Mouse (Mus musculus) left cerebral cortex, adult 2 months (tissue): Measurements from ENCODE around the gene Foxn3. TPM values are rescaled to one million over a fixed set of nuclear protein-coding genes. Genes with fewer than 3 reads are reported as not detected.

Experiments used
- DNase-seq, 2 experiments: peaks; one replicate each; pipeline ENCODE4 v3.0.0; 2021 to 2022; ENCODE audit warnings: low spot score in 2 of 2, mixed read lengths in 1 of 2; ENCODE audit errors: extremely low spot score in 1 of 2
- H3K27ac ChIP-seq: fragments of 200-600 bp; 2 replicates; pipeline ENCODE4 v1.8.1; 2022
- H3K4me3 ChIP-seq: fragments of 200-600 bp; 2 replicates; pipeline ENCODE4 v1.8.1; 2022
- CTCF ChIP-seq: fragments of 200-600 bp; IDR thresholded peaks from 2 replicates; pipeline ENCODE4 v1.8.1; 2022; ENCODE audit warnings: antibody characterized with exemption, mild to moderate bottlenecking, moderate library complexity
- intact Hi-C: fragments of 180-260 bp; cut with DNase I; formaldehyde crosslinking; loops from one replicate; pipeline ENCODE4 v1.15.1; 2025
- total RNA-seq, 2 experiments: library from RNA; stranded (reverse); gene quantifications; 2 replicates each; pipeline ENCODE4 v1.2.3; 2021

Foxn3 gene
- total RNA-seq, 2 experiments from 2014 or later = 52.4 to 57.4 TPM

DNA sequence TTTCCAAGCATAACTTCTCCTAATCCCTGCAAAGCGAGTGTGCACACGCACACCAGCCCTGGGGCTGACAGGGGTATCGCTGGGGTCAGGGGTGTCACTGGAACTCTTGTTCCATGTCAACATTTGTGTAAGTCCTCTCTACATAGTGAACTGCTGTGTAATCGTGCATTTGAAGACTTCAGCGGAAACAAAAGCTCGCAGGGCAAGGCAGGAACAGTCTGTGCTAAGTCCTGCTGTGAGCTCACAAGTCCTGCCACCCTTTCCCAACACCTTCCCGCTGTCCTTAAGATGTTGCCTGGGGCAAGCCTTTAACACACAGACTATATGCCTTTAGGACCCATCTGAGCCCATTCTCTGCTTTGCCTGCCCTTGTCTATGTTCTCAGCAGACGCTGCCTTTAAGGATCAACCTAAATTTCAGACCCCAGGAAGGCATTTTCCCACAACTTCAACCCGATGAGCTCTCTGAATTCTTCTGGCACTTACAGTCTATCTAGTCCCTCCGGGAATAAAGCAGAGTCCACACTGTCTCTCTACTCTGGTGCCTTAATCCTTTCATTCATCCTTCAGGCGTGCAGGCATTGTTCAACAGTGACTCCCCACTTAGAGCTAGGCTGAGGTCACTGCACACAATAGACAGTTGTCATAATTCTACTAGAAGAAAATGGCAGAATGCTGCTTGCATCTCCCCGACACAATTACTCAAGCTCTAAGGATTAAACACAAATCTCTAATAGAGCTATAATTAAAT is 264.4 kb downstream of the Foxn3 start:
- DNase-seq = no peak
- intact Hi-C loops = no loop called here
- Histone ChIP-seq H3K27ac (no peak overlapping the region), H3K4me3 (no peak overlapping the region)
- TF ChIP-seq CTCF = no peak

GRCm38 (mm10) chr12:99298242-99298641 is 265.1 kb downstream of the Foxn3 start:
- DNase-seq = no peak
- Histone ChIP-seq H3K4me3 (no peak overlapping the region), H3K27ac (no peak overlapping the region)
- no peak for TF ChIP-seq CTCF
- intact Hi-C loops = no loop called here

GRCm38 (mm10) chr12:99297792-99298191 is 265.6 kb downstream of the Foxn3 start:
- intact Hi-C loops = no loop called here
- TF ChIP-seq CTCF = no peak
- H3K4me3 ChIP-seq = no peak overlapping the region
- no peak overlapping the region for H3K27ac ChIP-seq
- DNase-seq = no peak

GRCm38 (mm10) chr12:99293532-99293931 is 269.9 kb downstream of the Foxn3 start:
- Histone ChIP-seq H3K4me3 (no peak overlapping the region), H3K27ac (no peak overlapping the region)
- intact Hi-C loops = no loop called here
- no peak for DNase-seq
- TF ChIP-seq CTCF = no peak

- H3K4me3 ChIP-seq = no peak overlapping the region
- DNase-seq = no peak
- intact Hi-C loops = no loop called here
- H3K27ac ChIP-seq = no peak overlapping the region
- TF ChIP-seq CTCF = no peak
These were observed 271.2 kb downstream of the Foxn3 start for GRCm38 (mm10) chr12:99292152-99292551.

DNA sequence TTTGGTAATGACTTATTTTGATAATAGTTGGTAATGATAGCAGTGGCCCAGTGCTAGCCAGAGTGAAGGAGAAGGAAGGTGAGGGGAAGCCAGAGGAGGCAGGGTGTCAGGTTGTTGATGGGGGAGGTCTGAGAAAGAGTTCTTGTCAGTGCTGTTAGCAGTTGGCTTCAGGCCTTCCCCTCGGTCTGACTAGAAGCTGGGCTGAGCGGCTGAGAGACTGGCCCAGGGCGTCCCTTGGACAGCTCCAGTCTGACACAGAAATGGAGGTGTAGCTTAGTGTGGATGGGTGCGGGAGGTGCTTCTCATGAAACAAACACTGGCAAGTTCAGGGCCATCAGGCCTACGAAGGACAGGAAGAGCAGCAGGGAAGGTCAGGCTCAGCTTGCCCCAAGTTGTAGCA is 276.3 kb downstream of the Foxn3 start:
- Histone ChIP-seq H3K4me3 (no peak overlapping the region), H3K27ac (no peak overlapping the region)
- no peak for DNase-seq
- TF ChIP-seq CTCF = no peak
- intact Hi-C loops = no loop called here

DNA sequence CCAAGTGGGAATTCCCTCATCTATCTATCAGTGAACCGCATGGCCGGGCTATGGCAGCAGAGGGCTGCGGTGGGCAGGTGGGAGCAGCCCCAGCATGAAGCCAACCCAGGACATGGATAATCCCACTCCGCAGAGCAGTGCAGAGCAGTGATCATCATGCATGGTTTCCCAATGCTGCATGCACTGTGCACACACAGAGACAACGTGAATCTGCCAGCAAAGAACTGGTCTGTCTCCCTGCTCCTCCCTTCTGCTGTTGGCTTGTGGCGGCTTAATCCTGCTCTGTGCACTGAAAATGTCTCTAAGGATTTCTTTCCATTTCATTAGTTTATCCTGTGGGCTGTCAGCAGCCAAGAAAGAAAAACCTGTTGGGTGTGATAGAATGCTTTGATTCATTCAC is 276.7 kb downstream of the Foxn3 start:
- no peak for DNase-seq
- intact Hi-C loops = no loop called here
- Histone ChIP-seq H3K4me3 (no peak overlapping the region), H3K27ac (no peak overlapping the region)
- TF ChIP-seq CTCF = no peak

- intact Hi-C loops = no loop called here
- Histone ChIP-seq H3K27ac (no peak overlapping the region), H3K4me3 (no peak overlapping the region)
- DNase-seq = no peak
- TF ChIP-seq CTCF = no peak
These were observed 277.7 kb downstream of the Foxn3 start for GRCm38 (mm10) chr12:99285656-99286055.

GRCm38 (mm10) chr12:99285199-99285598 is 278.2 kb downstream of the Foxn3 start:
- Histone ChIP-seq H3K4me3 (no peak overlapping the region), H3K27ac (peak overlapping the region; percentile 10)
- intact Hi-C loops = no loop called here
- TF ChIP-seq CTCF = no peak
- no peak for DNase-seq

GRCm38 (mm10) chr12:99284419-99285069 is 278.8 kb downstream of the Foxn3 start:
- intact Hi-C loops = no loop called here
- TF ChIP-seq CTCF = no peak
- peak overlapping the region; percentile 40 for H3K27ac ChIP-seq
- no peak overlapping the region for H3K4me3 ChIP-seq
- no peak for DNase-seq

GRCm38 (mm10) chr12:99280826-99281225 is 282.6 kb downstream of the Foxn3 start:
- intact Hi-C loops = no loop called here
- TF ChIP-seq CTCF = no peak
- no peak overlapping the region for H3K4me3 ChIP-seq
- no peak overlapping the region for H3K27ac ChIP-seq
- no peak for DNase-seq

DNA sequence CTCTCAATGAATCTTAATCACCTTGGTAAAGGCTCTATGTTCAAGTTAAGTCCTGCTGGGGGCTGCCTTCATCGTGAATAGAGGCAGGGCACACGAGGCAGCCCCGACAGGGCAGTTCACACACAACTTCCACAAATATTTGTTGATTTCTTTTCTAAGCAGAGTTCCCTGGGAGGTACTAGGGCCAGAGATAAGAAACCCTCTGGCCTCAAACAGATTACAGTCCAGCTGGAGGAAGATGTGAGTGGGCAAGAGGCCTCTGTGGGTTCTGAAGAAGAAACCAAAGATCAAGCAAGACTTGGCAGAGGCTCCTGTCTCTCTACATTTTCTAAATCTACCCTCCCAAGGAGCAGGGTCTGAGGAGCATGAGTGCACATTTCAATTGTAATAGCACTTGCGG is 283.1 kb downstream of the Foxn3 start:
- H3K27ac ChIP-seq = no peak overlapping the region
- H3K4me3 ChIP-seq = no peak overlapping the region
- TF ChIP-seq CTCF = no peak
- intact Hi-C loops = no loop called here
- no peak for DNase-seq

- Histone ChIP-seq H3K27ac (no peak overlapping the region), H3K4me3 (no peak overlapping the region)
- no peak for DNase-seq
- intact Hi-C loops = no loop called here
- no peak for TF ChIP-seq CTCF
These were observed 284.0 kb downstream of the Foxn3 start for GRCm38 (mm10) chr12:99279426-99279825.
